Mouse (Mus musculus) small intestine, adult 2 months (tissue): ENCODE data around the gene Slc25a19. TPM values are rescaled to one million over a fixed set of nuclear protein-coding genes. Genes with fewer than 3 reads are reported as not detected.

Experiments
- H3K27ac ChIP-seq: fragments of 200-500 bp; 2 replicates; pipeline ENCODE4 v1.5.1; 2012; ENCODE audit warnings: low read depth, low read length, control low read depth, inconsistent platforms; ENCODE audit not compliant: insufficient read depth
- H3K27me3 ChIP-seq: fragments of 200-500 bp; 2 replicates; pipeline ENCODE4 v1.6.1; 2012; ENCODE audit warnings: mild to moderate bottlenecking, moderate library complexity, low read length, inconsistent platforms; ENCODE audit not compliant: control insufficient read depth, insufficient read depth
- H3K36me3 ChIP-seq: fragments of 200-500 bp; 2 replicates; pipeline ENCODE4 v1.6.1; 2012; ENCODE audit warnings: mild to moderate bottlenecking, low read length, control low read depth, inconsistent platforms; ENCODE audit not compliant: control insufficient read depth, insufficient read depth
- H3K4me1 ChIP-seq: fragments of 200-500 bp; 2 replicates; pipeline ENCODE4 v1.6.1; 2012; ENCODE audit warnings: low read length, inconsistent platforms, mixed read lengths; ENCODE audit not compliant: control insufficient read depth, insufficient read depth, insufficient read length
- H3K4me3 ChIP-seq: fragments of 200-500 bp; 2 replicates; pipeline ENCODE4 v1.5.1; 2012; ENCODE audit warnings: low read depth, mild to moderate bottlenecking, control low read depth, inconsistent platforms, low read length, moderate library complexity
- CTCF ChIP-seq: fragments of 200-500 bp; IDR thresholded peaks from 2 replicates; pipeline ENCODE4 v1.5.1; 2012; ENCODE audit warnings: low read depth, mild to moderate bottlenecking, control low read depth, inconsistent platforms, low read length, moderate library complexity, mixed read lengths; ENCODE audit not compliant: insufficient replicate concordance, insufficient read length; ENCODE audit errors: extremely low read depth
- POLR2A ChIP-seq: fragments of 200-500 bp; IDR thresholded peaks from 2 replicates; pipeline ENCODE4 v1.6.1; 2012; ENCODE audit warnings: low read depth, mild to moderate bottlenecking, control low read depth, inconsistent platforms, low read length, moderate library complexity
- WGBS: fragments of 180-500 bp; shearing (Covaris S2); methylation state at CpG from one replicate; pipeline ENCODE4 v1.1.7; 2018; 5-methylcytosine and 5-hydroxymethylcytosine counted together
- polyA plus RNA-seq: library from polyadenylated mRNA; depleted of rRNA; stranded (reverse); fragments of >200 nt; gene quantifications from 2 replicates; pipeline ENCODE4 v1.2.3, GENCODE M21; 2012

Slc25a19 gene
- polyA plus RNA-seq, 1 experiment = 19.6 TPM

- H3K27ac ChIP-seq = no peak overlapping the region
- H3K36me3 ChIP-seq = peaks cover 82% of the 10 kb centered on the region
- WGBS = 83% methylated on average over 2 of the region's 2 CpGs
These were observed 37.5 kb downstream of the Slc25a19 start for GRCm38 (mm10) chr11:115590526-115591075.

GRCm38 (mm10) chr11:115587984-115588383 is 40.1 kb downstream of the Slc25a19 start:
- H3K27ac ChIP-seq = no peak overlapping the region
- TF ChIP-seq CTCF = no peak
- TF ChIP-seq POLR2A = no peak
- H3K4me1 ChIP-seq = peaks cover 10% of the 10 kb centered on the region; the same call in 1 of the 2 replicates
- no peak overlapping the region for H3K4me3 ChIP-seq
- H3K36me3 ChIP-seq = peaks cover 86% of the 10 kb centered on the region
- no peaks in the 10 kb centered on the region for H3K27me3 ChIP-seq
- WGBS = 93% methylated on average over 9 of the region's 9 CpGs

More at GRCm38 (mm10) chr11:115590526-115591075, 37.5 kb downstream of the Slc25a19 start:
- H3K27me3 ChIP-seq = no peaks in the 10 kb centered on the region
- no peak overlapping the region for H3K4me3 ChIP-seq
- H3K4me1 ChIP-seq = peaks cover 5% of the 10 kb centered on the region; the same call in 1 of the 2 replicates
- TF ChIP-seq POLR2A (no peak), CTCF (no peak)

- Histone ChIP-seq H3K4me3 (no peak overlapping the region), H3K36me3 (peaks cover 84% of the 10 kb centered on the region), H3K27me3 (no peaks in the 10 kb centered on the region), H3K4me1 (peaks cover 10% of the 10 kb centered on the region; the same call in 1 of the 2 replicates), H3K27ac (peak overlapping the region; percentile 22; the same call in 1 of the 2 replicates)
- WGBS = 91% methylated on average over 9 of the region's 9 CpGs
- TF ChIP-seq POLR2A (no peak), CTCF (no peak)
These were observed 41.7 kb downstream of the Slc25a19 start for GRCm38 (mm10) chr11:115586403-115586802.

GRCm38 (mm10) chr11:115585573-115586100 is 42.5 kb downstream of the Slc25a19 start:
- no peak overlapping the region for H3K4me3 ChIP-seq
- TF ChIP-seq CTCF (no peak), POLR2A (no peak)
- H3K36me3 ChIP-seq = peaks cover 81% of the 10 kb centered on the region
- 30% methylated on average over 7 of the region's 7 CpGs for WGBS
- no peaks in the 10 kb centered on the region for H3K27me3 ChIP-seq
- peaks cover 10% of the 10 kb centered on the region; the same call in 1 of the 2 replicates for H3K4me1 ChIP-seq
- H3K27ac ChIP-seq = peak overlapping the region; percentile 38

GRCm38 (mm10) chr11:115584376-115585073 is 43.6 kb downstream of the Slc25a19 start:
- Histone ChIP-seq H3K4me3 (no peak overlapping the region), H3K4me1 (peaks cover 10% of the 10 kb centered on the region; the same call in 1 of the 2 replicates), H3K27ac (no peak overlapping the region), H3K27me3 (no peaks in the 10 kb centered on the region), H3K36me3 (peaks cover 70% of the 10 kb centered on the region)
- WGBS = 84% methylated on average over 10 of the region's 10 CpGs
- no peak for TF ChIP-seq CTCF
- TF ChIP-seq POLR2A = no peak

GRCm38 (mm10) chr11:115582913-115583606 is 45.0 kb downstream of the Slc25a19 start:
- TF ChIP-seq POLR2A = no peak
- no peak for TF ChIP-seq CTCF
- Histone ChIP-seq H3K4me3 (no peak overlapping the region), H3K36me3 (peaks cover 65% of the 10 kb centered on the region), H3K4me1 (peaks cover 10% of the 10 kb centered on the region; the same call in 1 of the 2 replicates), H3K27me3 (no peaks in the 10 kb centered on the region), H3K27ac (no peak overlapping the region)
- WGBS = 73% methylated on average over 10 of the region's 10 CpGs
